Mouse (Mus musculus) urinary bladder, postnatal 36 days (tissue): ENCODE measurements around the gene Magi1.
A peak's percentile ranks its signal among the peaks of the same experiment; 100 is the strongest.

Experiments
- DNase-seq, 2 experiments: peaks; one replicate each; pipeline ENCODE4 v3.0.0; 2022; ENCODE audit warnings: low spot score in 2 of 2, mixed read lengths in 1 of 2

Magi1 gene

DNA sequence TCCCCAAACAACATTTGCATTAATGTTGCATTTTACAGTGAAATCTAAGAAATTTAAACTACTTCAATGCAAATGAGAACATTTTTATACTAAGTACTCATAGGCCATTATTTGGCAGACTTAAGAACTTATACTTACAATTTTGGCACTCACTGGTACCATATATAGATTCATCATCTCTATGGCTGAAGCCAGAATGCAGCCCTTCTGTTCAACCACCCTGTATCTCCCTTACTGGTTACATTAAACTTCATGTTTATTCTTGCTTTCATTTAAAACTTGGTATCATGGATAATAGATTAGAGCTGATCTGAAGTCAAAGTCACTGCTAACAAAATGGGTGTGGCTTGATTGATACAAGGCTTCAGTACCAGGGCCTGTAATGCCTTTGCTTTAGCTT, 171.9 kb downstream of the Magi1 start:
- DNase-seq = no peak

DNA sequence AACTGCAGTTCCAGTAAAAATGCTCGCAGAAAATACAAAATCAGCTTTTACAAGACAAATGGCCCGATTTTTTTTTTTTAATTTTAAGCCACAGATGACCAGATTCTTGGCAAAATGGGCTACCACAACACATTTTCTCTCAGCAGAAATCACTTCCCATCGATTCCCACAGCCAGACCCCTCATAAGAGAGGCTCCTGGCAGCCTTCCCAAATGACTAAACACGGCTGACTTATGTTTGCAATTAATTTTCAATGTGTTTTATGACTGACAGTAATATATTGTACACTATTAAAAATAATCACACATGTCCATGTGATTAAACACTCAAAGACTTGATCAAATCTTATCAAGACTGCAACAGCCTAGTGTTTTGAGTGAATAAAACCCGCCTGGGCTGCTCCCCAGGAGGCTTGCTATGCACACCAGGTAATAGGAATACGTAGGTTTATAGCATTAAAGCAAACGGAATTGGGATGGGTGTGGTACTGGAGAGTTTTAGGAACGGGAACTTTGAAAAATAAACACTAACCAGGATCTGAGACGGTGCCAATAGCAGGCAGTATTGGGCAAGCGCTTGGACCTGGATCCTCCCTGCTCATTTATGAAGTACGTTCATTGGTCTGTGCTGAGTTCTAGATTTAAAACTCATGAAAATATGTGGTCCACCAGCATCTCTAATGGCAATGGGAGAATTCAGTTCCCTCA, 176.2 kb downstream of the Magi1 start:
- DNase-seq = peak in 1 of 2 experiments; percentile 40

DNA sequence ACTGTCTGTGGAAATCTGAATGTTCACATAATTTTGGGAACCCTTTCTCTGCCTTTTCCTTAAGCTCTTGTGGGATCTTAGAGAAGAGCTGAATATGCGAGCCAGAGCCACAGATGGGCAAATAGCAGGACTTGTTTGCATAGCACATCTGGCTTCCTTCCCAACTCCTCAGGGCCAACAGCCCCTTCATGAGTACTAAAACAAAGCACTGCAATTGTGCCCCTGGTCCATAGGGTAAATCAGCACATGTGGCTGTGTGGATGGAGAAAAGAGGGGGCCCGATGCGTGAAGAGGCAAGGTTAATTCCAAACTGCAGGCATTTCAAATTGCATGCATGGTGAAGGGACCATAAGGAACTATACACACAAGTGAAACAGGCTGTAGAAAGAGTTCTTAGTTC, 180.1 kb downstream of the Magi1 start:
- DNase-seq = no peak

DNA sequence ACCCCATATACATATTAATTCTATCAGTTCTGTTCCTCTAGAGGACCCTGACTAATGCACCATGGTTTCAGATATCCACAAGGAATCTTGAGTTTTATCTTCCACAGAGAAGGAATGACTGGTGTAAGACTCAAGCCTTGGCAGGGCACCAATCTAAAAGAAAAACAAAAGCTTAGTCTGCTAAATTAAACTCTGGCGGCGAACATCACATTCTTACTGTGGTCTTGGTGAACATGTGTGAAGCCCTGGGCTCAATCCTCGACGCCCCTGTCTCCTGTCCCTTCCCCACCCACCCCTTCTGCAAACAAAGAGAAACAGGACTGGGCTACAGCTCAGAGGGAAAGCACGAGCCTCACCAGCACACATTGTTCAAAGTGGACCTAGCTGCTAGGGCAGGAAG, 182.5 kb downstream of the Magi1 start:
- no peak for DNase-seq

DNA sequence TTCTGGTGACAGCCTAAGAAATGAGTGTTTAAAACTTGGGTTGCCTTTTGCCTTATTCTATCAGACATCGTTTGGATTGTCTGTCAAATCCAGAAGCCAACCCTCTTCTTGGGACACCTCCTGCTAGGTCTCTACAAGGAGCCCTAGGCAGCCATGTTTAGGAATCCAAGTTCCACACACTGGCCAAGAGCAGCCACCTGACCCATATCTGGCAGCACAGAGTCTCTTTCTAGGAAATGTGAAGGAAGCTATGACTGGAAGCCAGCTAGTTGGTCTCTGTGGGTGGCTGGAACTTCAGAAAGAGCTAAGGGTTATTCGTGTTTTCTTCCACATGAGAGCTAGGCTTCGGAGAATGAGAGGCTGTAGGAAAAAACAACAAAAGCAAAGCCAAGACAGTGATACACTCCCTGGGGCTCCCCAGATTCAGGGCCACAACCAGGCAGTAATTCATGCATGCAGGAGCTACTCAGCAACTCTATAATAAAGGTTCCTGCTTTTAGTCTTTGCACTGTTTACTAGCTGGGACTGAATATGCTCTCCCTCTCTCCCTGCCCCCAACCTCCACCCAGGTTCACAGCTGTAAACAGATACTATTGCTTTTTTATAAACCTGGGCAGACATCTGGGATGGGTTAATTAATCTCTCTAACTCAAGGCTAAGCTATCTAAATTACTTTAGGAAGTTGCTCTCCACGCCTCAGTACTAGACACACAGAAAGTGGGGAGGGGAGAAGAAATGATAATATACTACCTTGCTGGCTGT, 188.6 kb downstream of the Magi1 start:
- DNase-seq = no peak

DNA sequence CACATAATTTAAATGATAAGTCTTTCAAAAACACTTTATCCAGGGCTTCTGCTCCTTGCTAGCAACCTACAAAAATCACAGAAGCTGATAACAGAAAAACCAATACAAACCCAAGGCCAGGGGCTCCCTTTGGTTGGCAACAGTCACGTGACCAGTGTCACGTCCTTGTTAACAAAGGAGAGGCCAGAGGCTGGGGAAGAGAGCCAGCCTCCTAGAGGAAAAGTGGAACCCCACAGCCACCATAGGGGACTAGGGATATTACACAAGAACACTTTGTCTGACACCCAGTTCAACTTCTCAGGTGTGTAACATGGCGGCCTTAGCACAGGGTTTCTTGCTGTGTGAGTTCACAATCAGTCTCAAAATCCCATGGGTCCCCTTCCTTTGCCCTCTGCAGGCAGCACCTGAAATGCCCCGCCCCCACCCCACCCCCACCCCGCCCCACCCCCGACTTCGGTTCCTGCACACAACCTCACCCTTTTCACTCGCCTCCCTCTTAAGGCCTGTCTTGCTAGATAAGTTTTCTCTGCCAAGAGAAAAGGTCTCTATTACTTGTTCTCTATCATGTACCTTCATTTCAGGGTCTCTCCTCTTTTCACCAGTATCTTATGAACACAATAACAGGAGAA, 190.6 kb downstream of the Magi1 start:
- no peak for DNase-seq

DNA sequence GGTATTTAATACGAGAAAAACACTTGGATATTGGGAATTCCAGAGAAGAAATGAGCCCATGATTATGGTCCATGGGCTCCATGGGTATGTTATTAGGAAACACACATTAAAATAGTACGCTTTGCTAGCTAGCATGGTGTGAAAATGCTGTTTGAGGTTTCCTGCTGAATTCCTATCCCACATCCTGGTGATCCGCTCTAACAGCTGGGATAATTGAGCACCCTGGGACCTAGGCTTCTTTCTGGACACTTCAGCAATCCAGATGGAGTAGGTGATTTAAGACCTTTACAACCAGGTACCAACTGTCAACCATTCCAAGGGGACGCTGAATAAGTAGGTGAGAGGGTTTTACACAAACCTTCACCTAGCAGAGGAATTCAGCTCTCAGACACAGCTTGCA, 191.2 kb downstream of the Magi1 start:
- DNase-seq = no peak

DNA sequence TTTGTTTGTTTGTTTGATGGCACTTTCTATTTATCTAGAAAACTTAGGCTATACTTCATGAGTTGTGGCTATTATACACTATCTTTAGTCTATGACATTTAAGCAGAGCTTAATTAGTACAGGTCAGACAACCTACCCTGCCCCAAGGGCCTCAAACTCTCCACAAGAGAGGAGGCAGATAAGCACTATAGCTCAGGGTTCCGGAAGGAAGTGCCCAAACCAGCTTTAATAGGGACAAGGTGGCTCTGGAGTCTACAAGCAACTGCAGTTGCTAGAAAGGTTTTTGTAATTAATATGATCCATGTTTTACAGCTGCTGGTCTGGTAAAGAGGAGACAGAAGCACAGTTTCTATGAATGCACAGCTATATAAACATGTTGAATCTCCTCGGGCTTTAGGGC, 196.9 kb downstream of the Magi1 start:
- DNase-seq = no peak

DNA sequence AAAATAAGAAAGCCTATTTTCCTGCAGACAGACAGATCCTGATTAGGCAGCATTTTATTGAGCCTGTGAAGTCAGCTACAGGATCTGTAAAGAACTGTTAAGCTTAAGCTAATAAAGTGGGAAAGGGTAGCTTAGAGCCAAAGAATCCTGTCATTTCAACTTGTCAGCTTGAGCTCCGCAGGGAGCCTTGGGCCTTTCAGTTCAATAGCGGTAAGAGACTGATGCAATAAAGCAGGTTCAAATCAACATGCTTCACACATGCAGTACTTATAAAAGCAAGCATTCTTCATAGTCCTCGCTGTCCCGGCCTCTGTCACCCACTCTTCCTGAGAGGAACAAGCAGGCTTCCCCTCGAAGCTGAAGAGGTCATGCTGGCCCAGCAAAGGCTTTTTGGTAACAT, 199.0 kb downstream of the Magi1 start:
- DNase-seq = no peak

DNA sequence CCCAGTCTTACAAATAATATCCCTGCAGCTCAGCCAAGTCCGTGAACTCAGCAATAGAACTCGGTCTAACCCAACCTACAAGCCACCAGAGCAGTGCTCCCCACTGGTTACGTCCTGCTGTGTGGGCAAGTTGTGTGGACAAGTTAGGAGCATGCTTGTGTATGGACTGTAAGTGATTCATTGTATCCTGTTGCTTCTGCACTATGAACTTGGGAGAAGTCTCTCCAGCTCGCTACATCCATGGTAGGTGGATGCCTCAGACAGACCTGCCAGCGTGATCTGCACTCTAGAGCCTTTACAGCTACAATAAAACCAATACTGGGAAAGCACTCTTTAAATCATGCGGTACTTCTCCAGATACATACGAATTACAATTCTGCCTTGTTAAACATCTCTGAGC, 200.3 kb downstream of the Magi1 start:
- no peak for DNase-seq

DNA sequence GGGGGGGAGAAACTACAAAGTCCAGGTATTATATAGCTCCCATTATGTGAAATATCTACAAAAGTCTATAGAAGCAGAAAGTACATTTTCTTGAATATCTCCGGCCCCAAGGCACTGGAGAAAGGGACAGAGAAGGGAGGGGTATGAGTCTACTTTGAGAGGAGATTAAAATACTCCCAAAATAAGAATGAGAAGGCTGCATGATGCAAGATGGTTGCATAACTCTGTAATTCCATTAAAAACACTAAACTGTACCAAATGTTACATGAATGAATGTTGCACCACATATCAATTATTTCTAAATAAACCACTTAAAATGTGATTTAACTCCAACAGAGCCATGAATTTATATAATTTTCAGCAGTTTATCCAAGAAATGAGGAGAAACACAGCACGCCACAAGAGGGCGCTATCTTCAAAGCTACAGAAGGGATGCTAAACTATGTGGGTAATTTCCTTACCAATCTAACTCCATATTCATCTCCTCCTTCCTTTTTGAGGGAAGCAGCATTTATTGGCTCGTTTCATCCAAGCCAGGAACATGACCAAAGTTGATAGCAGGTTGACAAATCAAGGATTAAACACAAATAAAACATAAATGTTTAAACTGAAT, 202.7 kb downstream of the Magi1 start:
- DNase-seq = peak; percentile 49 to 73

DNA sequence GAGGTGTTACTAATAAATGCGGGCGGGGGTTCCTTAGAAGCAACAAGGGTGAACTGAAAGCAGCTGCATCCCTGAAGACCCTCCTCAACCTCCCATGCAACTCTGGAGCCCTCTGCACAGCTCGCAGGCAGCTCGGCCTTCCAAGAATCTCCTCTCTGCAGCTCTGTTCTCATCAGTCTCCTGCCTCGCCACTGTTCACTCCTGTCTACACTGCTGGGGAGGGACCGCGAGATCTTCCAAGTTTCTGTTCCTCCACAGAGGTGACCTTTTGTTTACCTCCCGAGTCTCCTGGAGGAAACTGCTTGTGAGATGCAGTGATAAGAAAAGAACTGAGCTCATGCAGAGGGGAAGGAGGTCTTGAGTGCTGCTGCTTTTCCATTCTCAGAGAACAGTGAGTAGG, 204.8 kb downstream of the Magi1 start:
- no peak for DNase-seq

DNA sequence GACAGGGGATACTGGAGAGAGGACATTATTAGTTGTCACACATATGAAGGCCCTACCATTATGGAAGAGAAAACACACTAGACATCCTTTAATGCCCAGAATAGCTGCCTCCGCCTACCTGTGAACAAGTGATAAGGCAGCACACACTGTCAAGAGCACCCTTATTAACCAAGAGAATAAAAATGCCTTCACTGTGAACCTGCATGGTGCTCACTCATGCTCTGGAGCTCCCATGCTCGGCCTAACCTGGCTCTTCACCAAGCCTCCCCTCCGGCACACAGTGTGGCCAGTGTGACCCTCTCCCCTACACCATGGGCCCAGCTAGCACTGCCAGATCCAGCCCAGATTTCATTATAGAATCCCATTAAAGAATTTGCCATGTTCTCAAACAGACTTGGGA, 206.7 kb downstream of the Magi1 start:
- DNase-seq = no peak

DNA sequence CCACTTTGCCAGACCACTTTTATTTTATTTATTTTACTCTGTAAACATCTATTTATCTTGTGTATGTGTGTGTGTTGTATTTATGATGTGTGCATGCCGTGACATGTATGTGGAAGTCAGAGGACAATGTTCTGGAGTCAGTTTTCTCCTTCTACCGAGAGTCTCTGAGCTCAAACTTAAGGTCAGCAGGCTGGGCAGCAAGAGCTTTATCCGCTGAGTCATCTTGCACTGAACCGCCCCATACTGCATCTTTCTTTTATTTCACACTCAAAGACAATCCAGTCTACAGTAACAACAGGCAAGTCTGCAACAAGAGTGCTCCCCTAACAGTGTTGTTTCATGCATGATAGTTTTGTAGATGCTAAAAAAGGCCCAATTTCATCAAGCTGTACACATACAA, 207.7 kb downstream of the Magi1 start:
- DNase-seq = no peak

DNA sequence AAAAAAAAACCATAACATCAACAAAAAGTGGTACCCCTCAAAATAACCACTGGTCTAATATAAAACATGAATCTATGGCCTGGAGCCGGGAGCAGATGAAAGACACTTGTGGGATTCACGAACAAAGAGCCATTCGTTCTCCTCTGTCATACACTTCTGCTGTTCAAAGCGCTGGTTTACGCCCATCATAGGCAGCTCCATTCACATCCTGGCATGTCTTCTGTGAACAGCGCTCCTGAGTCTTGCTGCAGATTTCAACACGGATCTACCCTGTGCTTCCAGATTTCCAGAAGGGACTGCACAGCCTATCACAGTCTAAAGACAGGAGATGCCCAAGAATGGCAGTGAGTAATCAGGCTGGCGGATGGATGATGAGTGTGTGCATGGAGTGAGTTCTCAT, 208.5 kb downstream of the Magi1 start:
- DNase-seq = no peak

DNA sequence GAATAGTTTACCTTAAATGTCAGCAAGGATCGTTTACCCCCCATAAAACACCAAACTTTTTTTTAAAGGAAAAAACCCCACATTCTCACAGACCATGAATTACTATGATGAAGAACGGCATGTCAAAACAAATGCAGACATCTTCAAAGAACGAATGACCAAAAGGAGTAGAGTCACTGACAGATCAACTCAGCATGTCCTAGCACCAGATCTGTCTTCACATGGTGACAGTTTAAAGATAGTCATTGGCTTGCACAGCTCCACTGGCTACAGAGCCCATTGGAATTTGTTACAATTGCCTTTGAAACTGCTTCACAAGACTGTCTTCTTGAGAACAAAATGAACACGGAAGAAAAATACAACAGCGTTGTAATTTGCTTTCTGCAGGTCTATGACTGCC, 212.0 kb downstream of the Magi1 start:
- DNase-seq = no peak

DNA sequence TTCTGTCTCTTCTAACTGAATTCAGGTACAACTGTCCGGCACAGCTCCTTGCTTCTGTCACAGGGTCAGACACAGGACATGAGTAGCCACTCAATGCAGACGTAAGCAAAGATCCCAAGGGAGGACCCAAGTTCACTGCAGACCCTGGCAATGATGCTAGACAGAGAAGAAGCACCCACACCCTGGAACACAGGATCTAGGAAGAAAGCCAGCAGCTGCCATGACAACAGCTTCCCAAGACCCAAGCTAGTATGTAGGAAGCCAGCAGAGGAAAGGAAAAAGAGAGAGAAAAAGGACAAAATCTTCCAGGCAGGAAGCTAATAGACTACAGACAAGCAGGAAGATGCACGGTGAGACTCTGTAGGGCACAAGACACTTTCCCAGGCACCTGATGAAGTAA, 213.0 kb downstream of the Magi1 start:
- DNase-seq = no peak

DNA sequence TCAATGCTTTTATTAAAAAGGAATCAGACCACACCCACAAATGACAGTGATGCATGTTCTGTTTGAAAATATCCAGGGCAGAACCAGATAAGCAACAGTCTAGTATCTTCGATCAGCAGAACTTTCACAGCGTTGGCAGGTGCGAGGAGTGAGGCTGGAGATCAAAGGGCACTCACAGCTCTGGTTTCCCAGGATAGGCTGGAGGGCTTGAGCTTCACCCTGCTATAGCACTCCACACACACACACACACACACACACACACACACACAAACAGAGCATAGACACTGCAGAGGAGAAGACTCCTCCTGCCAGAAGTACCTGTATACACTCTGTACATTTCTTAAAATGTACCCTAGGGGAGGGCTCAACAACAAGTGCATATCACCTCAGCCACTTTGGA, 214.3 kb downstream of the Magi1 start:
- DNase-seq = no peak

DNA sequence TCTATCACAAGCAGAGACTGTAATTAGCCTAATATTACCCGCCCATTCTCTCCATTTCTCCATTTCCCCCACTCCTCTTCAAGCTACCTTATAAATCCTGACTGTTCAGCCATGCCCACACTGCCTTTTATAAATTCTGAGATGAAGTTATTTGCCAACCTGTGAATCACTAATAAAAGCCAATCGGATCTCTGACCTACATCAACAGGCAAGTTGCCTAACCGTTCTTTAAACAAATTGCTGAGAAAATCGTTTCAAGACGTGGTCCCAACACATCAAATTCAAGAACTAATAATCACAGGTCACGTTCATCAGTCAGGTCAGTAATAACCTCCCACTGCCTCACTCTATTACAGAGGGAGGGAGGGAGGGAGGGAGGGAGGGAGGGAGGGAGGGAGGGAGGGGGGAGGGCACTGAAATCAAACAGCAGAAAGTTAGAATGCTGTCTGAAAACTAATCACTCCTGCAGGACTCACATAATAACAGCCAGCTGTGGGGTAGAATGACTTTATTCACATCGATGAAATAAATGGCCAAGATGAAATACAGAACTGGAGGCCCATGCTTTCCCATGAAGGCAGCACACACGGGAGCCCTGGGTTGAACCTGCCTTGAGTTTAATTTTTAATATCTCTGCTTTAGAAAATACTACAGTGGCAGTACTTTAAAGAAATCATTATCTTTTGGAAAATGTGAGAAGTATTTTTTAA, 215.8 kb downstream of the Magi1 start:
- DNase-seq = no peak

DNA sequence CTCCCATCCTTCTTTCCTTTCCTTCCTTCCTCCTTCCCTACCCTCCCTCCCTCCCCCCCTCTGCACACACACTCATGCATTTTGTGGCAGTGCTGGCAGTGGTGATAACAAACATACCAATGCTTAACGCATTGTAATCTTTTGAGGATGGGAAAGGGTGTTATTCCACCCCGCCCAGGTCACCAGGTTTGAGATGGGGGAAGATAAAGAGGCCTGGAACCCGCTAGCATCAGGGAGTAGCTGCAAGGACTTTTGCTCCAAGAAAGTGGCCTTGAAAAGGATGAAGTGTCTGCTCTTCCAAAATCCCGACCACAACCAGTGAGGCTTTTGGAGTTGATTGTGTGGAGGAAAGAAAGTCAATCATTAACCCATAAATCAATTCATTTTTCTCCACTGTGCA, 218.9 kb downstream of the Magi1 start:
- DNase-seq = no peak

DNA sequence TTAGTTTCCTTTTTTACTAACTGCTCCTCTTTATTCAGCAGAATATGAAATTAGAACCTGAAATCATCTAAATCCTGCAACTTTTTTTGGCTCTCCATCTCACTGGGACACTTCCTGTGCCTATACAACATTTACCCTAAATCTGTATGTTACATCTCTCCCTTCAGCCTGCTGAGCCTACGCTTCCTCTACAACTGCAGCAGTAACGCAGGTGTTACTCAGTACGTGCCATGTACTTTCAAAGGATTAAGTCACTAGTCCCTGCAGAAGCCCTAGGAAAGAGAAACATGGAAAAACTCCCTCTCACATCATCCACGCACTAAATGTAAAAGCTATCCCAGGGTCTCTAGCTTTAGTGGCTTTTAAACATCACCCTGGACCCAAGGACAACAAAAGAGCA, 220.2 kb downstream of the Magi1 start:
- DNase-seq = no peak

DNA sequence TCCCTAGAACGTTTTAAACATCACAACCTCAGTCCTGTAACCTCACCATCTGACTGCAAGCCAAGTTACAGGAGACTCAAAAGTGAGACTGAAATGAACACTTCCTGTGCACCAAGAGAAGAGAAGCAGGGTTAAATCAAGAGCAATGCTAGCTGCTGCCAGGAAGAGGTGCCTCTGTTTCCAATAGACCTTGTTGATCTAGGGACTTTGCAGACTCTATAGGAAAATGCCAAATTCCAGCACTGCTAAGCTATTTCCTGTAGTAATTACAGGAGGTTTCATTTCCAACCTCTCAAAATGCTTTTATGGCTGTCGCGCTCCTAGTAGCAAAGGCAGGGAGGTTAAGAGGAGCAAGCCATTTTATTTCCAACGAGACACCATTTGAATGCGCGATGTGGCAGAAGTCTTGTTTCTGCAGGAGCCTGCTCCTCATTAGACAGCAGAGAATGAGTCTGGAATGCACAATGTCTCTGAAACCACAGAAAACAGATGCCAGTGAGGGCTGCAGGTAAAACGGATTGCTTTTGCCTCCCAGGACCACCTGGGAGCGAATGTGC, 222.2 kb downstream of the Magi1 start:
- no peak for DNase-seq
